Mouse (Mus musculus): Measurements from ENCODE around the gene Ryr1. TPM values are rescaled to one million over a fixed set of nuclear protein-coding genes. Genes with fewer than 3 reads are reported as not detected.

Gene Ryr1
- polyA plus RNA-seq, 1 experiment: 1.1 TPM

DNA sequence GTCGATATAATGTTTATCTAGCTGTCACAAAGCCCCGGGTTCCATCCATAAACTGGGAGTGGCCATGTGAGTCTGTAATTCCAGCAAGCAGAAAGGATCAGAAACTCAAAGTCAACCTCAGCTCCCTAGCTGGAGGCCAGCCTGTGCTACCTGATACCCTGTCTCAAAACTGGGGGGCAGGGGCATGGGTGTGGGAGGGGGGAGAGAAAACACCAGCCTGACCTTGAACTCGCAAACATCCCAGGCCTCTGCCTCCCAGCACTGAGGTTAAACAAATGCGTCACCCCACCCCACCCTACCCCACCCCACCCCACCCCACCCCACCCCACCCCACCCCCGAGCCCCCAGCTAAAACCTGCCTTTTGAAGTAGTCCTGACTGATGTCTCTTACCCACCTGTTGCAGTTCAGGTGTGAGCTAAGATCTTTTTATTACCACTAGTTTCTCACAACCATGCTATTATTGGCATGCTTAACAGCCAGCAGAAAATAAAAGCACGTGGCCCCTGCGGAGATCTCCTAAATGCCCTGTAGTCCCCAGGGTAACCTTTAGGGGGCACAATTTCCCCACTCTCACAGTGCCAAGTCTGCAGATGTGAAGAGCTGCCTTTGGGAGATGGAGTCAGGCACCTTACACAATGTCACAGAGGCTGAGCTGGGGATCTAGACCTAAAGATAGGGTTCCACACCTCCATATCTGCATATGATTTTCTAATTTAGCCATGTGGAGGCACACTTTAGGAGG lies 1.4 kb upstream of the Ryr1 start:
- Histone ChIP-seq H3K27ac (ENCODE audit: control insufficient read depth, insufficient read depth, low read depth, low read length) (no peak overlapping the region), H3K27me3 (ENCODE audit: control insufficient read depth, insufficient read depth, low read length) (no peaks in the 10 kb centered on the region), H3K36me3 (ENCODE audit: control insufficient read depth, insufficient read depth, low read length) (no peaks in the 10 kb centered on the region), H3K4me3 (ENCODE audit: control insufficient read depth, low read depth, low read length) (no peak overlapping the region), H3K4me1 (ENCODE audit: control insufficient read depth, insufficient read depth, low read length) (peaks cover 8% of the 10 kb centered on the region)
- TF ChIP-seq POLR2A (IDR thresholded peaks at IDR 0.05; ENCODE audit: control insufficient read depth, low read depth, low read length) (no peak), CTCF (IDR thresholded peaks at IDR 0.05; ENCODE audit: control insufficient read depth, insufficient read depth, insufficient replicate concordance, low read depth, low read length) (peak; percentile 56; the same call in 1 of the 2 replicates)

DNA sequence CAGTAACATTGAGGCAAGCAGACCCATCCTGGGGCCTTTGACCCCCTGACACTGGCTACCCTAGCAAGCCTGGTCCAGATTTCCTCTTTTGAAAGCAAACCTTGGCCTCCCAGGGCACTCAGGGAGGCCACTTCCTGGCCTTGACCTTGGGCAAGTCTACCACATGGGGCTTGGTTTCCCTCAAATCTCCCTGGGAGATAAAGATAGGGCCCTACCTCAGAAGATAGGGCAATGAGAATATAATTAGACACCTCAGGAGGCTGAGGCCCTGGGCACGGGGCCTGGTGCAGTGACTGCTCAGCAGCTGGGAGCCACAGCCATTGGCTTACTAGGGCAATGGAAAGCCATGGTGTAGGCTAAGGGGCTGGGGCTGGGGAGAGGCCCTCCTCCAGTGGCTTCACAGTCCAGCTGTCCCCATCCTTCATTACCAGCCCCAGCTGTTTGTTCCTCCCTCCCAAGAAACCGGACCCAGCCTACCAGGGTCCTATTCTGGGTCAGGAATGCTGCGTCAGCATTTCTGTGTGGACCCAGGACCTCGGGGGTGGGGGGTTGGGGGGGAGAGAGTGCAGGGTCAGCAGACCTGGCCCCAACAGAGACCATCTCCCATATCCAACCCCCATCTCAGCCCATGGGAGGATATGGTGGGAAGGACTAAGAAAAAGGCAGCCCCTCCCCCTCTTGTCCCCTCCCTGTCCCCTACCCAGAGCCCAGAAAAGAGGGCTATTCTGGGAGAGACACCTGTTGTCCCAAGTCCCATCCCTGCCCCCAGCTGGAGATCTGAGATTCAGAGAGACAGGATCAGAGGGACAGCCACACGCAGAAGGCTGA lies 1.2 kb downstream of the Ryr1 start:
- no peak for TF ChIP-seq POLR2A (IDR thresholded peaks at IDR 0.05; ENCODE audit: control insufficient read depth, low read depth, low read length)
- no peak for TF ChIP-seq CTCF (IDR thresholded peaks at IDR 0.05; ENCODE audit: control insufficient read depth, insufficient read depth, insufficient replicate concordance, low read depth, low read length)
- no peak overlapping the region for H3K27ac ChIP-seq (ENCODE audit: control insufficient read depth, insufficient read depth, low read depth, low read length)
- H3K4me1 ChIP-seq (ENCODE audit: control insufficient read depth, insufficient read depth, low read length): peaks cover 9% of the 10 kb centered on the region
- no peak overlapping the region for H3K4me3 ChIP-seq (ENCODE audit: control insufficient read depth, low read depth, low read length)
- no peaks in the 10 kb centered on the region for H3K27me3 ChIP-seq (ENCODE audit: control insufficient read depth, insufficient read depth, low read length)
- H3K36me3 ChIP-seq (ENCODE audit: control insufficient read depth, insufficient read depth, low read length): no peaks in the 10 kb centered on the region

DNA sequence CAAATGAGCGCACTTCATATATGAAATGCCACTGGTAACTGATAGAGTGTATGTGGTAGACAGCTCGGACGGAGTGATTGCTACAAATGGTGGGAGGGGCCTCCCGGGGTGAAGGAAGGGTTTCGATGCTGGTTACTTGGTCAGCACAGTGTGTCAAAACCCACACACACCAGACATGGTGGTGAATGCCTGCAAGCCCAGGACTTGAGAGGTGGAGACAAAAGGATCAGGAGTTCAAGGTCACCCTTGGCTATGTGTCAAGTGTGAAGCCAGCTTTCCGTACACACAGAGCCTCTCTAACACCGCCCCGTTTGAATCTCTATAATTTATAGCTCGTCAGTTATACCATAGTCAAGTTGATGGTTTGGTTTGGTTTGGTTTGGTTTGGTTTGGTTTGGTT lies 2.2 kb downstream of the Ryr1 start:
- no peak overlapping the region for H3K4me3 ChIP-seq (ENCODE audit: control insufficient read depth, low read depth, low read length)
- H3K36me3 ChIP-seq (ENCODE audit: control insufficient read depth, insufficient read depth, low read length): no peaks in the 10 kb centered on the region
- H3K27me3 ChIP-seq (ENCODE audit: control insufficient read depth, insufficient read depth, low read length): no peaks in the 10 kb centered on the region
- peaks cover 15% of the 10 kb centered on the region for H3K4me1 ChIP-seq (ENCODE audit: control insufficient read depth, insufficient read depth, low read length)
- H3K27ac ChIP-seq (ENCODE audit: control insufficient read depth, insufficient read depth, low read depth, low read length): no peak overlapping the region
- no peak for TF ChIP-seq POLR2A (IDR thresholded peaks at IDR 0.05; ENCODE audit: control insufficient read depth, low read depth, low read length)
- TF ChIP-seq CTCF (IDR thresholded peaks at IDR 0.05; ENCODE audit: control insufficient read depth, insufficient read depth, insufficient replicate concordance, low read depth, low read length): no peak

DNA sequence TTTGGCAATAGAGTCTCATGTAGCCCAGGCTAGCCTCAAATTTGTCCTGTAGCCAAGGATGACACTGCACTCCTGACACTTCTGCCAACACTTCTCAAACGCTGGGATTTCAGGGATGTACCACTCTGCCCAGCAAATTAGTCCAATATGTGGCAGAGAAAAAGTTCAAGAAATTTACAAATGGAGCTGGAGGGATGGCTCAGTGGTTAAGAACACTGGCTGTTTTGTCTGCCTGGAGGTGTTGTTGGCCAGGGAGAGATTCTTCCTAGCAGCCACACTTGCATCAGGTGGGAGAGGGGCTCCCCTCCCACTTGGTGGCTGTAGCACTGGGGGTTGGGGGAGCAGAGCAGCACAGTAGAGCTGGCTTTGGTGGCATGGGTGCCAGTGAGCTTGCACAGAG lies 5.5 kb downstream of the Ryr1 start:
- H3K27me3 ChIP-seq (ENCODE audit: control insufficient read depth, insufficient read depth, low read length): no peaks in the 10 kb centered on the region
- no peaks in the 10 kb centered on the region for H3K36me3 ChIP-seq (ENCODE audit: control insufficient read depth, insufficient read depth, low read length)
- H3K4me1 ChIP-seq (ENCODE audit: control insufficient read depth, insufficient read depth, low read length): peaks cover 9% of the 10 kb centered on the region
- no peak overlapping the region for H3K27ac ChIP-seq (ENCODE audit: control insufficient read depth, insufficient read depth, low read depth, low read length)
- H3K4me3 ChIP-seq (ENCODE audit: control insufficient read depth, low read depth, low read length): no peak overlapping the region
- TF ChIP-seq CTCF (IDR thresholded peaks at IDR 0.05; ENCODE audit: control insufficient read depth, insufficient read depth, insufficient replicate concordance, low read depth, low read length) (no peak), POLR2A (IDR thresholded peaks at IDR 0.05; ENCODE audit: control insufficient read depth, low read depth, low read length) (no peak)

DNA sequence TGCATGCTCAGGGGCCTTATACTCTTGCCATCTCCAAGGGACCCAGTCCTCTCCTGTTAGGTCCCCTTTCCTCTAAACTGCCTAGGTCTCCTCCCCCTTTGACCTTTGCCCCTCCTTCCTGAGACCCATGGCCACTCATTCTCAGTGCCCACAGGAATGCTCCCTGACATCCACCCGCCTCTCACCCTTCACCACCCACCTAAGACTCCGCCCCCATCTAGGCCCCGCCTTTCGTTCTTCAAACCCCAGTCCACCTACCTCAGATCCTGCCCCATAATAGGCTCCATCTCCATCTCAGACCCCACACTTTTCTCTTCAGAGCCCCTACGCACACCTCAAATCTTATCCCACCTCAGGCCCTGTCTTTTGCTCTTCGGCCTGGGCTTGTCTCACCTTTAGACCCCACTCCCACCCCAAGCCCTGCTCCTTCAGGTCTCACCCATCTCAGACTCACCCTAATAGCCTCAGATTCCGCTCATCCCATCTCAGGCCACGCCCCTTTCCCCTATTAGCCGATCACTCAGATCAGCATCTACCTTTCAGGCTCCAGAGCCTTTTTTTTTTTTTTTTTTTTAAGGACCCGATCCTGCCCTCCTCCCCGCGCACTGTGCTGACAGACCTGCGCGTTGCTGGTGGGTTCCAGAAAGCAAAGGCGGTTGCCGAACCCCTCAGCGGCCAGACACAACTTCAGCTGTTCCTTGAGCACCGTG lies 6.7 kb downstream of the Ryr1 start:
- Histone ChIP-seq H3K4me3 (ENCODE audit: control insufficient read depth, low read depth, low read length) (no peak overlapping the region), H3K4me1 (ENCODE audit: control insufficient read depth, insufficient read depth, low read length) (peaks cover 7% of the 10 kb centered on the region), H3K27ac (ENCODE audit: control insufficient read depth, insufficient read depth, low read depth, low read length) (no peak overlapping the region), H3K27me3 (ENCODE audit: control insufficient read depth, insufficient read depth, low read length) (no peaks in the 10 kb centered on the region), H3K36me3 (ENCODE audit: control insufficient read depth, insufficient read depth, low read length) (no peaks in the 10 kb centered on the region)
- TF ChIP-seq POLR2A (IDR thresholded peaks at IDR 0.05; ENCODE audit: control insufficient read depth, low read depth, low read length): no peak
- no peak for TF ChIP-seq CTCF (IDR thresholded peaks at IDR 0.05; ENCODE audit: control insufficient read depth, insufficient read depth, insufficient replicate concordance, low read depth, low read length)

DNA sequence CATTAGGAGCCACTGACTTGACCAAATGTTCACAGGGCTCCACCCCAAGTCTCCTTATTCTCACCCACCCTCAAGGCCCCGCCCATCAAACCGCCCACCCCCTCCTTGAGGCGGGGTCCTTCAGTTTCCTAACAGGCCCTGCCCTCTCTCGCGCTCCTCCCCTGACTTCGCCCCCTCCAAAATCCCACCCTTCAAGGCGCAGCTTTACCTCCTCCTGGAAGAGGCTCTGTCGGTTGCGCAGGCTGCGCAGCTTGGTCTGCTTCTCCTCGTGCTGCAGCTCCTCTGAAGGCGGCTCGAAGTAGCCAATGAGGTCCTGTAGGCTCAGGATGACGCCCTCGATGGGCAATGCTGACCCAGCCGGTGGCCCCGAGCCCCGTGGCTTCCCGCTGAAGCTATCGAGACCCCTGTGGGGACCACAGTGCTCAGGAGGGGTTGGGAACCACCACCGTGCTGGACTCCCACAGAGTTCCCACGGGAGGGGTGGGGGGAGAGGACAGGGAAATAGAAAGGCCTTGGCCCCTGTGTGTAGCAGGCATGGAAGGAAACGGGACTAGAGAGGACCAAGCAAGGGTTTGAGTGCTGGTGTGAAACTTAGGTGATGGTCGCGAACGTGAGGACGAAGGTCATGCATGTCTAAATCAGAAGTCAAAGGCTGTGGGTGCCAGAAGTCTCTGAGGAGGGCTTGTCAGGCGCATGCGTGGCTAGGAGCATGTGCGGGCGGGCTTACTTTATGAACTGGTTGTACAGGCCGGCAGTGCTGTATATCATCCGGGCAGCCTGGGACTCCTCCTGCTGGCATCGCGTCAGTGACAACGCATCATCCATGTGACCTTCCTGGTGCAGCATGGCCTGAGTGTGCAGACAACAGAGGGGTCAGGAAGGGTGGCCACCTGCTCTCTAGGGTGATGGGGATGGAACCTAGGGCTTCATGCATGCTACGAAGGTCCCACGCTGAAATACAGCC lies 15.7 kb downstream of the Ryr1 start:
- no peaks in the 10 kb centered on the region for H3K36me3 ChIP-seq (ENCODE audit: control insufficient read depth, insufficient read depth, low read length)
- H3K27me3 ChIP-seq (ENCODE audit: control insufficient read depth, insufficient read depth, low read length): no peaks in the 10 kb centered on the region
- TF ChIP-seq POLR2A (IDR thresholded peaks at IDR 0.05; ENCODE audit: control insufficient read depth, low read depth, low read length) (no peak), CTCF (IDR thresholded peaks at IDR 0.05; ENCODE audit: control insufficient read depth, insufficient read depth, insufficient replicate concordance, low read depth, low read length) (no peak)
- peaks cover 7% of the 10 kb centered on the region for H3K4me1 ChIP-seq (ENCODE audit: control insufficient read depth, insufficient read depth, low read length)
- no peak overlapping the region; the same call in 1 of the 2 replicates for H3K4me3 ChIP-seq (ENCODE audit: control insufficient read depth, low read depth, low read length)
- no peak overlapping the region for H3K27ac ChIP-seq (ENCODE audit: control insufficient read depth, insufficient read depth, low read depth, low read length)
